Mouse (Mus musculus) heart, adult 11 months (tissue): ENCODE results near the gene Exosc9.

ENCODE experiments used
- DNase-seq: peaks from one replicate; pipeline ENCODE4 v3.0.0; 2022

Gene Exosc9

GRCm38 (mm10) chr3:36552406-36553047 lies at the start of gene Exosc9:
Gene Exosc9, plus strand, starts transcription at chr3:36552606.
- peak; percentile 99 for DNase-seq

DNA sequence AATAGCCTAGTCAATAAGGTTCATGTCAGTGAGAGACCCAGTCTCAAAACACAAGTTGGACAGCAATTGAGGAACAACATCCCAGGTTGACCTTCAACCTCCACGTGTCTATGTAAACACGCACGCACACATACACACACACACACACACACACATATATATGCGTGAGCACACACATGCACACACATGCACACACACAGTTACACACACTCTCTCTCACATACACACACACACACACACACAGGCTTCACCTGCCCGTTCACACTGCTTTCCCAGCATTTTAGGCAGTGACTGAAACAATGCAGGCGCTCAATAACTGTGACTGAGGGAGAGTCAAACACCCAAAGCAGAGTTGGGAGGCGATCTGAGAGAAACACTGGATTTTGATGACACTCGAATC lies 47.1 kb upstream of the Exosc9 start:
- peak; percentile 4 for DNase-seq

DNA sequence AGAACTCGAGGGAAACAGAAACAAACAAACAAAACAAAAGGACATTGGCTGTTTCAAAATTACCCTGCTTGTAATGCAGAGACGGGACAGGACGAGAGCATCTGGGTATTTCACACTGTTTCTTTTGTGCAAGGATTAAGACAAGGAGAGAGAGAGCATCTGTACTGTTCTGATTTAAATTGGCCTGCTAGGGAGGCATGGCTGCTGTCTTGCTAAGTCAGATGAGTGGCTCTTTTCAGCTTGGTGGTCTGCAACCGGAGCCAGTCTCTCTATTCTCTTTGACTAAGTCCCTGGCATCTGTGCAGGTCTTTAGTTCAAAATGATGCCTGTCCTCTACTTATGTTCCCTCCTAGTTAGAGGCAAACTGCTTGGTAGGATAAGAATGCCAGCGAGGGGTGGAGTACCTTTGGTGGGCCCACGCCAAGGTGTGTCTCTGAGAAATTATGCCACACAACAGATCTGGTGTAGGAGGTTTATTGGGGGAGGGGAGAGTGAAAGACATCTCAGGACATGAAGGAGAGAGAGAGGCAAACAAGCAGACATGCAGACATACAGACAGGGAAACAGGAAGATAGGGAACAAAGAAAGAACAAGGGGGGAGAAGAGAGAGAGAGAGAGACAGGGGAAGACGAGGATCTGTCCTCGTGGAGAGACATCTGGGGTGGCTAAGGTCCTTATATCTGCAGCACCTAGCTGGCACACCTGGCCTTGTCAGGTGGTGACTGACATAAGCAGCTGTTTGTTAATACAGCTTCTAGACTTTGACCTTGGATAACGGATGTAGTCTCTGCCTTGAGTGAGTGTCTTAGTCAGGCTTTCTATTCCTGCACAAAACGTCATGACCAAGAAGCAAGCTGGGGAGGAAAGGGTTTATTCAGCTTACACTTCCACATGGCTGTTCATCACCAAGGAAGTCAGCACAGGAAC lies 46.3 kb upstream of the Exosc9 start:
- DNase-seq, result peak; percentile 73

DNA sequence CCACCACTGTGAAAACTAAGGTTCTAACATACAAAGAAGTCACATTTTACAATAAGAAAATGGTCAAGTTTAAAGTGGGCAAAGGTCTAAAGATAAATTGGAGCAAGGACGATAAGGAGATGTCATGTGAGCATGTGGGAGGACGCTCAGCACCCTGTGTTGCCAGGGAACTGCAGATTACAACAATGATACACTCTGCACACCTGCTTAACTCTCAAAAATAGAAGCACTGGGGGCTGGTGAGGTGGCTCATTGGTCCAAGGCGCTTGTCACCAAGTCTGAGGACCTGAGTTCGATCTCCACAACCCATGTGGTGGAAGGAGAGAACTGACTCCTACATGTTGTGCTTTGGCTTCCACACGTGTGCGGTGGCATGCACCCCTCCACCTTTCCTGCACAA lies 40.9 kb upstream of the Exosc9 start:
- peak; percentile 44 for DNase-seq

DNA sequence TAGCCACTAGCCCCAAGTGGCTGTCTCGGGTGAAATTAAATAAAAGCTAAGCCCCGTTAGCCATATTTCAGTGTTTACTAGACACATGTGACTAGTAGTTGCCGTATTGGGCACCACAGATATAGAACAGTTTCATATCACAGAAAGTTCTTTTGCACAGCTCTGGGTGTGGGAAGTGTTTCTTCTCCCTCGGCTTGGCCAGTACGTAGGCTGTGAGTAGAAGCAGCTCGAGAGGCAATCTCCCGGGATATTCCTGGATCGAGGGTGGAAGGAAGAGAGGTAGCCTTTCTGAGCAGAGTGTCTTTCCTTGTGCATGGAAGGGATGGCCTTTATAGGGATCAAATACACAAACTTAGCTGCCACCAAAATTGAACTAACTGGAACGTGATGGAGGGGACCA lies 36.2 kb upstream of the Exosc9 start:
- peak; percentile 18 for DNase-seq

DNA sequence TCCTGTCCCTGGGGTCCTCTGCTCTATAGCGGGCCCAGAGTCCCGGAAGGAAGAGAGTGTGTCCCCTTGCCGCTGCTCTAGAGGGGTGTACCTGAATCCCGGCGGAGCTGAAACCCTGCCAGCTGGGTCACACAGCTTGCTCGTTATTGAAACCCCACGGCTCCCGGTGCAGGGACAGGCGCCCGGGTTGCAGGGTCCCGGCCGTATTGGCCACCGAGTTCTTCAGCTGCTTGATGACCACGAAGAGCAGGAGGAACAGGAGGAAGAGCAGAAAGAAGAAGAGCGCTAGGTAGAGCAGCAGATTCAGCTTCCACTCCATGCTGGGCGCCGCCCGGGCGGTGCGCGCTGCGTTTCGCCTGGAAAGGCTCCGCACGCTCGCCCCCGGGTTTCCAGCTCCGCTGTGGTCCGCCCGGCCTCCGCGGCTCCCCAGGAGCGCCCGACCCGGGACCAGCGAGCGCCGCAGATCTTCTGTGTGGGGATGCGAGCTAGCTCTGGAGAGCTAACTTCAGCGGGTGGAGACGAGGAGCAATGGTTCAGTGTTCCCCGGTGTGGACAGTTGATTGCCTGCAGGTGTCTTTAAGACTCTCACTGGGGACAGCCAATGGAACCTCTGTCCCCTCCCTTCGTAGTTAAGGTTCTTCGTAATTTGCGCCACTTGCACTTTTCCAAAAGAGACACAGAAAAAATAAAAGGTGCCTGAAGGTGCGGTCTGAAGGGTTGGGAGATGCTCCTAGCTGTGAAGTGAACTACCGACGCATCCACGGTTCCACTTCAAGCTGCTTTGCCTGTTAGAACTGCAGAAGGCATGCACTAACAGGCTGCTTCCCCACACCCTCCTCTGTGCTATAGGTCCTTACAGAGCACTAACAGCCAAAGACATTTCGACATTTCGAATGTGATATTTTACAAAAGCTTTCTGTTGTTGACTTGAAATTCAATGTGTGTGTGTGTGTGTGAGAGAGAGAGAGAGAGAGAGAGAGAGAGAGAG lies 31.0 kb upstream of the Exosc9 start, which contains the start of gene Gm11549:
Gene Gm11549, minus strand, starts transcription at position 741 of the 988 bp plus-strand sequence.
- DNase-seq, result peak; percentile 87

DNA sequence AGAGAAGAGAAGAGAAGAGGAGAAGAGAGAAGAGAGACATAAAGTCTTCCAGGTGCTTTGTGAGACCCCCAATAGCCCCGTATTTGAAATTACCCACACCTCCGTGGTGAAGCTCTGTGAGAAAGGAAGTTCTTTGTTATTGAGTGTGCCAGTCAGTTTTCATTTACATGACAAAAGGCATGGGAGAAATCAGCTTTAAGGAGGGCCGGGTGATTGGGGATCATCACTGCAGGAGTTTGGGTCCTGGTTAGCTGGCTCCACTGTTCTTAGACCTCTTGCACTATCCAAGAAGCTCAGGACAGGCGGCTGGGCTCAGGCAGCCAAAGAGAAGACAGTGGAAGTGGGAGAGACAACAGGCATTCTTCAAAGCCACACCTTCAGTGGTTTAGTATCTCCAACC lies 30.3 kb upstream of the Exosc9 start:
- peak; percentile 56 for DNase-seq

GRCm38 (mm10) chr3:36524466-36524865 lies 27.9 kb upstream of the Exosc9 start:
- peak; percentile 66 for DNase-seq

DNA sequence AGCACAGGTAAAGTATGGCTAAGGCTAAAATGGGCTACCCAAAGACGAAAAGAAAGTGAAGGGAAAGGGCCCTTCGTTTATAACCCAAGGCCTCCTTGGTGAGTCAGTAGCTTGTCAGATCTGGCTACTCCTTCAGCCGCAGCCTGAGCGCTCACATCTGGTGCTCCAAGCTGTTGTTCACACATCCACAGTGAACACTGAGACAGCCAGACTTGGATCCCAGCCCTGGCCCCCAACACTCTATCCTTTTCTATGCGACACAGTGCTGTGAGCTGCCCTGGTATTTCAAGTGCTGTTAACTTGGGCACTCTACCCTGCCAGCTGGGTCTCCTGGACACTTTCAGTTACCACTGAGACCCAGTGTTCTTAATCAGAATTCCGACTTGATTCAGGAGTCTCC lies 22.1 kb upstream of the Exosc9 start:
- peak; percentile 97 for DNase-seq

DNA sequence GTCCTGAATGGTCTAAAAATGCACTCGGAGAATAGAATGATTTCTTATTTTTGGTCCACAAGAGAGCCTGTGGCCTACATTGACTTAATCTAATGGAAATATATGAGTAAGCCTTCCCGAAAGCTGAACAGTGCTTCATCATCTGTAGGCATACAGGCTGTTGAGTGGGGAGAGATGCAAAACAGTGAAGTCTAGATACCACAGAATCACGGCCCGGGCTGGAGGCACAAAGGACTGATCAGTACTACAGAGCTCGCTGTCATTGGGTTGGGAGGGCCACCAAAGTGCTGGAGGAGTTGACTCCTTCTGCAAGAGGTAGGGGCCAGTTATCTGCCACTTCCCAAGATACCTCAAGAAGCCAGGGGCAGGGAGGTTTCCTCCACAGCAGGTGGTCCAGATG lies 21.6 kb upstream of the Exosc9 start:
- DNase-seq, result peak; percentile 80

DNA sequence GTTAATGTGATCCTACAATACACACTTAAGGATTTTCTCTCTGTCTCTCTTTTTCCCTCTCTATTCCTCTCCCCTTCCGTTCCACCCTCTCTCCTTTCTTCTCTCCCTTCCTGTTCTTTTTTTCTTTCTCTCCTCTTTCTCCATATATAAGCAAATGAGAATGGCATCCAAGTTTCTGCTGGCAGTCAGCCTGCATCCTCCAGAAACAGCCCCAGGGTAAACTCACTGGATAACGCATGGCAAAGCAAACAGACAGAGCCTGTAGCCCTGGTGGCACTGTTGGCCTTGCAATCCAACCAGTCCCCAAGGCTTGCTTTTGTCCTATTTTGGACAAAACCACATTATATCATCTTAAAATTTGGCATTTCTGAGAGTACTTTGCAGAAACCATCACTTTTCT lies 21.2 kb upstream of the Exosc9 start:
- peak; percentile 62 for DNase-seq

DNA sequence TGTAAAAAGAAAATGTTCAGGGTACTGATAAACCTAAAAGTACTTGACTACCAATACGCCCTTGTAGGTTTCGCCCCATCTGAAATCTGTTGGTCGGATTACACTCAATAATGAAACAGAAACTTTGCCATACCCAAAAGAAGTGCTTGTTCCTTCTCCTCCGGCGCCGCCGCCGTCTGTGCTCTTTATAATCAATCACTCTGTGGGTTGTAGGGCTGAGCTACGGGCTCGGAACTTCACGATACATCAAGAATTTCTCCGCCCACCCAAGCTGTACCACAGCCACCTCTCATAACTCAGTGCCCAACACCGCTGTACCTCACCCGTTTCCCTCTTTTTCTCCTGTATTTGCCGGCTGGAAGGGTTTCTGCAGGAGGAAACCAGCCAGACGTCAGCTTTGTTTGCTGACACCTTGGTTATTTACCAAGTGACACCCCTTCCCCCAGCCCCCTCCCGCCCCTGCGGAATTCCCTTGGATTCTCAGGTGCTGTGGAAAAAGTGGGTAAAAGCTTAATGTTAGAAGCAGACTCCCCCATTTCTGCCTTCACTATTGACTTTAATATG lies 20.3 kb upstream of the Exosc9 start:
- DNase-seq, result peak; percentile 83

GRCm38 (mm10) chr3:36532738-36533137 lies 19.7 kb upstream of the Exosc9 start:
- peak; percentile 49 for DNase-seq

DNA sequence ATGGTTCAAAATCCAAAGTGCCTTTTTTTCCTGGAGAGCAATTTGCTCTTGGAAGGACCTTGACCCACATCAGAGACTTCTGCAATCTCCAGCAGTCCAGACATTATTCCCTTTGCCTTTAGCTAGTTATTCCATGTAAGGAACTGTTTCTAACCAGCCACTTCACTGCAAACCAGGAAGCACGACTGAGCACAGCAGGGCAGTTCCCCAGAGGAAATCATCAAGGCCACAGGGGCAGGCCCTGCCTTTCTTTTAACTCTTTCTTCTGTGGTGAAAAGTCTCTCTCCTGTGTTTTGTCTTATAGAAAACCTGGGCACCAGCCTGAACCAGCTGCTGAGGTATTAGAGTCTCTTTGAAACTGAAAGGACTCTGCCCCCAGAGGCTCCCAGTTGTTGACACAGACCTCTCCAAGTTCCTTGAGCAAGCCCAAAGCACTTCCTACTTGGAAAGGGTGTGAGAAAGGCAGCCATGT lies 19.2 kb upstream of the Exosc9 start:
- DNase-seq, result peak; percentile 77

DNA sequence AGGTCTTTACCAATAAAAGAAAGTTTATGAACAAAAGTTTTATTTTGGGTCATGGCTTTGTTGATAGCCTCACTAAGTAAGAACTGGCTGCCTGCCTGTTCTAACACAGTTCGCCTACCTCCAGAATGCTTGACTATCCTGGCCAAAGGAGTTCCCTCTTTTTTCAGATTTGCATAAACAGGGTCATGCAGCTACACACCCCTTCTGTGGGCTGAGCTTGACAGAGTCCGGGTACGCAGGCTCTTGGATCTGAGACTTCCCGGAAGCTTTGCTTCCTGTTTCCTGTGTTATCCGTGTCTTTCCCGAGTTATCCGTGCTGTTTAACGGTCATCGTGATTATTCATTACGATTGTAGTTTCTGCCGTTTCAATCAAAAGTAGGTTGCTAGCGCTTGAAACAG lies 16.4 kb upstream of the Exosc9 start:
- peak; percentile 89 for DNase-seq

- DNase-seq, result peak; percentile 96
Observed at GRCm38 (mm10) chr3:36537701-36538470, 14.5 kb upstream of the Exosc9 start.

DNA sequence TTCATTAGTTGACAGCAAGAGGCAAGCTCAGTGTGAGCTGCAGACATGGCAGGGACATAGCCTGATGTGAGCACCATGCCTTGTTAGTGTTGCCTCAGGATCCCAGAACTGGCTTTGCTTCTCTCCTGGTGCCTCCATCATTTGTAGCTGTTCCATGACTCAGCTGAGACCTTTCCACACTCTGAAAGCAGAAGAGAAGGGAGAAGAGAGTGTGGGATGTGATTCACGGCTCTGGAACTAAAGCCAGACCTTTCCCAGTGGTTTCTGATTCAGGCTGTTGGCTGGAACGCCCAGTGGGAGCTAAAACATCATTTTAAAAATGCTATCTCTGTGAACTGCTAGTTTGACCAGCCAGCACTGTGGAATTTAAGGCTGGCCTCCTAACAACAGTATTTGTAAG lies 11.7 kb upstream of the Exosc9 start:
- peak; percentile 87 for DNase-seq

- DNase-seq, result peak; percentile 6
Observed at GRCm38 (mm10) chr3:36541399-36541798, 11.0 kb upstream of the Exosc9 start.

GRCm38 (mm10) chr3:36544961-36545360 lies 7.4 kb upstream of the Exosc9 start:
- DNase-seq, result peak; percentile 39

DNA sequence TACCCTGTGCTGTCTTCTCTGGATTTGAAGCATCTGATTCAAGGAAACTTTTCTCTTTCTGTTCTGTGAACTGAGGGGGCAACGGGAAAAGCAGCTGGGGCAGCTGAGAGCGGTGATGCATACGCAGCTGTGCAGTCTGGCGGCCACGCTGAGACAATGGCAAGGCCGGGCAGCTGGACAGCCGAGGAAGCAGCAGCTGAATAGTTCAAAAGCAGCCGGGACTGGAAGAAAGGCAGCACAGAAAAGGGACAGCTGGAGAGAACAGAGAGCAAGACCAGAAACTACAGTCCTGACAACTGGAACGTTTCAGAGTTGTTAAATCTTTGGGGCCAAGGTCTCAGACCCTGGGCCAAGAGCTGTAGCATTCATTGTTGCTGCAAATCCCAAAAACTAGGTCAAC lies 1.1 kb upstream of the Exosc9 start:
- peak; percentile 97 for DNase-seq

GRCm38 (mm10) chr3:36551851-36552384 lies 488 bp upstream of the Exosc9 start:
- peak; percentile 93 for DNase-seq
